ENCODE assay signal across 9 mouse cellular contexts in genomic region chr11:68897120-68897519, GRCm38 (mm10). TPM values are rescaled to one million over a fixed set of nuclear protein-coding genes. Genes with fewer than 3 reads are reported as not detected.
DNase-seq lines count a peak whose midpoint lies in the region; ATAC-seq lines count a peak whose summit lies in the region.
"Had no signal": no experiment of that assay in that cellular context is flagged by ENCODE, and none has a peak within 500 bp of the region (broad histone marks: within the 10 kb centered on the region; RNA-seq: fewer than 3 reads in every experiment).

No protein-coding gene starts in this region.

- no peaks in the 10 kb centered on the region for H3K9me3 ChIP-seq in liver, embryonic 16.5 days (replicated peaks; ENCODE audit: control insufficient read depth, low read length)

- intact Hi-C loops in left cerebral cortex, postnatal 4 days (cut with DNase I) = no loop called here

- H3K4me1 ChIP-seq in liver, embryonic 16.5 days (ENCODE audit: control insufficient read depth, low read depth, low read length) = peaks cover 51% of the 10 kb centered on the region

- ATAC-seq in liver, embryonic 16.5 days (ENCODE audit: low read depth) = no peak

- no peak overlapping the region for H3K4me3 ChIP-seq in liver, embryonic 16.5 days (ENCODE audit: low read depth, low read length)

- H3K27me3 ChIP-seq in liver, embryonic 16.5 days (ENCODE audit: control insufficient read depth, insufficient read depth, low read depth, low read length) = no peaks in the 10 kb centered on the region

- 62% methylated on average over 4 of the region's 4 CpGs for WGBS in liver, embryonic 16.5 days (ENCODE audit: insufficient replicate concordance)

- H3K9ac ChIP-seq in liver, embryonic 16.5 days (ENCODE audit: low read depth, low read length) = no peak overlapping the region

- H3K36me3 ChIP-seq in liver, embryonic 16.5 days (ENCODE audit: control insufficient read depth, insufficient read depth) = no peaks in the 10 kb centered on the region

- H3K4me2 ChIP-seq in liver, embryonic 16.5 days (ENCODE audit: low read depth, low read length) = no peak overlapping the region

- DNase-seq in heart, adult 18-20 months = peak; percentile 32 to 44
- DNase-seq in heart, adult 9 months (ENCODE audit: low spot score in 2 of 2) = no peak
- peak; percentile 74 for DNase-seq in CD4-positive helper T cell, adult 2 months (ENCODE audit: low read depth, low spot score)
- peak; percentile 27 to 59 for DNase-seq in cerebellum, postnatal 25 days
- peak; percentile 47 for DNase-seq in thymus, postnatal 0 days (ENCODE audit: low spot score)
- DNase-seq in left cerebral cortex, postnatal 4 days = no peak
- no peak for DNase-seq in frontal cortex, postnatal 14 days (ENCODE audit: low spot score in 2 of 2)

- peak overlapping the region; percentile 78 for H3K27ac ChIP-seq in liver, embryonic 16.5 days (ENCODE audit: low read length)

RNA-seq across cellular contexts. Expression of gene Rpl26, which starts 4.3 kb away (rescaled TPM):
- 100 to 1,000 TPM; 679 to 731 TPM for total RNA-seq in heart, adult 18-20 months (2021)
- polyA plus RNA-seq in liver, embryonic 16.5 days (2015; fragmentation: Nextera tagmentation; extraction: Ambion mirVana) = 457 and 528 TPM in 2 replicates
- polyA plus RNA-seq in thymus, postnatal 0 days (2015; fragmentation: Nextera tagmentation; extraction: Ambion mirVana) = 1,221 and 1,303 TPM in 2 replicates
- total RNA-seq in left cerebral cortex, postnatal 4 days (2021) = 100 to 1,000 TPM; 866 to 875 TPM

RNA-seq across cellular contexts. Expression of gene Rnf222, which starts 8.8 kb away (rescaled TPM):
- under 1 TPM; 0.15 to 0.21 TPM for total RNA-seq in heart, adult 18-20 months (2021)
- 0.04 and 0.14 TPM in 2 replicates for polyA plus RNA-seq in liver, embryonic 16.5 days (2015; fragmentation: Nextera tagmentation; extraction: Ambion mirVana)
- 0.05 TPM in 1 of 2 replicates, not detected in the other for polyA plus RNA-seq in thymus, postnatal 0 days (2015; fragmentation: Nextera tagmentation; extraction: Ambion mirVana)
- not detected for total RNA-seq in left cerebral cortex, postnatal 4 days (2021)
- polyA plus RNA-seq: limb, embryonic 11.5 days had no signal

RNA-seq across cellular contexts. Expression of gene Ndel1, which starts 25.5 kb away (rescaled TPM):
- total RNA-seq in heart, adult 18-20 months (2021) = 10 to 100 TPM; 61.2 to 64.3 TPM
- 36.9 and 38.6 TPM in 2 replicates for polyA plus RNA-seq in liver, embryonic 16.5 days (2015; fragmentation: Nextera tagmentation; extraction: Ambion mirVana)
- polyA plus RNA-seq in thymus, postnatal 0 days (2015; fragmentation: Nextera tagmentation; extraction: Ambion mirVana) = 57.1 and 60.3 TPM in 2 replicates
- total RNA-seq in left cerebral cortex, postnatal 4 days (2021) = 10 to 100 TPM; 75.9 to 81.6 TPM

RNA-seq across cellular contexts. Expression of gene Odf4, which starts 29.8 kb away (rescaled TPM):
- total RNA-seq in heart, adult 18-20 months (2021) = not detected
- not detected in 2 replicates for polyA plus RNA-seq in liver, embryonic 16.5 days (2015; fragmentation: Nextera tagmentation; extraction: Ambion mirVana)
- not detected in 2 replicates for polyA plus RNA-seq in thymus, postnatal 0 days (2015; fragmentation: Nextera tagmentation; extraction: Ambion mirVana)
- 1 to 10 TPM in 1 of 2 experiments, under 1 TPM in 1; 0.72 to 1.7 TPM for total RNA-seq in left cerebral cortex, postnatal 4 days (2021)
- polyA plus RNA-seq: limb, embryonic 11.5 days had no signal

Comparison
In these comparisons a context has a peak if more than half of its experiments do, and no peak if none do; other contexts are left out.
1. DNase-seq: peak in heart, adult 18-20 months (2 of 2), CD4-positive helper T cell, adult 2 months (single experiment), cerebellum, postnatal 25 days (2 of 2) and thymus, postnatal 0 days (single experiment); none in heart, adult 9 months (0 of 2), left cerebral cortex, postnatal 4 days (single experiment) and frontal cortex, postnatal 14 days (0 of 2).